Mouse (Mus musculus) limb, embryonic 14.5 days (tissue): ENCODE measurements around the gene Tcf7l2. TPM values are rescaled to one million over a fixed set of nuclear protein-coding genes. Genes with fewer than 3 reads are reported as not detected.

ENCODE experiments used
- ATAC-seq: fragments of 200-750 bp; cut with Nextera tagmentation; 2 replicates; pipeline ENCODE4 v1.8.0; 2017; ENCODE audit warnings: low read depth, moderate number of reproducible peaks, moderate TSS enrichment; ENCODE audit not compliant: low FRiP score
- DNase-seq: peaks from one replicate; pipeline ENCODE4 v3.0.0-alpha.2; 2015; ENCODE audit warnings: low spot score
- H3K27ac ChIP-seq: fragments of 300-500 bp; sonication (generic); replicated peaks from 2 replicates; pipeline ENCODE4 v1.5.1; 2014; ENCODE audit warnings: low read depth, mild to moderate bottlenecking, low read length, moderate library complexity, mixed read lengths
- H3K27me3 ChIP-seq: fragments of 300-500 bp; sonication (generic); 2 replicates; pipeline ENCODE4 v1.6.1; 2014; ENCODE audit warnings: low read length, mixed read lengths; ENCODE audit not compliant: control insufficient read depth, insufficient read depth
- H3K36me3 ChIP-seq: fragments of 300-500 bp; sonication (generic); 2 replicates; pipeline ENCODE4 v1.6.1; 2014; ENCODE audit warnings: mild to moderate bottlenecking, low read length, moderate library complexity, mixed read lengths; ENCODE audit not compliant: control insufficient read depth, insufficient read depth
- H3K4me1 ChIP-seq: fragments of 300-500 bp; sonication (generic); 2 replicates; pipeline ENCODE4 v1.6.1; 2014; ENCODE audit warnings: antibody characterized with exemption, low read length, mixed read lengths; ENCODE audit not compliant: control insufficient read depth, insufficient read depth
- H3K4me2 ChIP-seq: fragments of 300-500 bp; sonication (generic); replicated peaks from 2 replicates; pipeline ENCODE4 v1.6.1; 2014; ENCODE audit warnings: low read depth, mild to moderate bottlenecking, low read length, moderate library complexity; ENCODE audit not compliant: severe bottlenecking
- H3K4me3 ChIP-seq: fragments of 300-500 bp; sonication (generic); replicated peaks from 2 replicates; pipeline ENCODE4 v1.5.1; 2014; ENCODE audit warnings: low read length
- H3K9ac ChIP-seq: fragments of 300-500 bp; sonication (generic); 2 replicates; pipeline ENCODE4 v1.6.1; 2014; ENCODE audit warnings: mild to moderate bottlenecking, low read depth, low read length, moderate library complexity; ENCODE audit not compliant: severe bottlenecking
- H3K9me3 ChIP-seq: fragments of 300-500 bp; sonication (generic); 2 replicates; pipeline ENCODE4 v1.6.1; 2016; ENCODE audit warnings: low read length; ENCODE audit not compliant: control insufficient read depth
- POLR2A ChIP-seq: fragments of 200-500 bp; IDR thresholded peaks from 2 replicates; pipeline ENCODE4 v1.8.0; 2012; ENCODE audit warnings: inconsistent platforms, mild to moderate bottlenecking, moderate library complexity, borderline replicate concordance; ENCODE audit not compliant: insufficient read depth, insufficient read length; ENCODE audit errors: extremely low read depth
- WGBS: fragments of 180-500 bp; shearing (Covaris S2); extraction: QIAGEN DNeasy Blood & Tissue Kit; methylation state at CpG from one replicate; pipeline ENCODE4 v1.1.7; 2014; 5-methylcytosine and 5-hydroxymethylcytosine counted together
- polyA plus RNA-seq, 2 experiments: library from polyadenylated mRNA; depleted of rRNA in 1 of 2; stranded (reverse) in 1 of 2; unstranded in 1 of 2; fragments of >200 nt; fragmentation: Nextera tagmentation in 1 of 2; extraction: Ambion mirVana in 1 of 2; gene quantifications; 2 replicates each; pipeline versions ENCODE4 v1.2.1 to v1.2.3; 2012 to 2014

Tcf7l2 gene
- polyA plus RNA-seq, 2 experiments = 51.6 to 134 TPM

DNA sequence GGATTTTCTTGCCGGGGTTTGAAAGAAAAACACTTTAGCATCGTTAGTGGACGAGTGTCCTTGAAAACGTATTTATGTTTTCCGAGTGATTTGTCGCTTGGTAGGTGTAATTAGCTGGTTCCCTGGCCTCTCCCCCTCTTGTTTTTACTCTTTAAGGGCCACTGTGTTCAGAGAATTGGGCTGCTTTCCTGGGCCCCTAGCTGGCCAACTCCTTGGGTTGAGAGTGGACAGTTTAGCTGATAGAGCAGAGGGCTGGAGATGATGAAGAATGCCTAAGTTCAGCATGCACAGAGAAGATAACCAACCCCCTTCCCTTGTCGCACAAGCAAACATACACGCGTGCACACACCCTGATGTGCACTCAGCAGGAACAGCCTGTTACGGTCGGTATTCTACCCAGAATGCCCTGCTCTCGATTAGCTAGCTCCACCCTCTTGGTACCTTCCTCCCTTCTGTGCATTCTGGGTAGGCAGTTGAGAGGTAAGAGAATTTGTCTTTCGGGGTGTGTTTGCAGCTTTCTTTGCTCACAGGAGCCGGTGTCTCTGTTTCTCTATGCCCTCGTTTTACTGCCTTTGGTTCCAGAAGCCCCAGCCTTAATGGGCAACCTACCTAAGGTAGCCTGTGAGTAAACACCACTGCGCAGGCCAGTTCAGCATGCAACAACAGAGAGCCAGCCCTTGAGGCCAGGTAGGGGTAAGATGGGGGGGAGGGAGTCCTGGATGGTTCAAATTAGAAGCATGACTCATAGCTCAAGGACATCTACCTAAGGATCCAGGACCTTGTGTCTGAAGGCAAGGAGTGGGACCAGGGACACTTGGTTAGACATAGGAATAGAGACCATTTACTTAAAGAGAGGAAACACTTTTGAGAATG, 199.9 kb downstream of the Tcf7l2 start:
- Histone ChIP-seq H3K4me3 (no peak overlapping the region), H3K36me3 (no peaks in the 10 kb centered on the region), H3K9ac (no peak overlapping the region), H3K4me1 (peaks cover 18% of the 10 kb centered on the region), H3K27ac (peak overlapping the region; percentile 53), H3K4me2 (peak overlapping the region; percentile 35), H3K9me3 (0 out of 2 replicates have a peak, but pooled peaks cover 3% of the 10 kb centered on the region), H3K27me3 (no peaks in the 10 kb centered on the region)
- 36% methylated on average over 16 of the region's 16 CpGs for WGBS
- TF ChIP-seq POLR2A = no peak
- ATAC-seq (no peak; the same call in 1 of the 2 replicates), DNase-seq (no peak)

- Histone ChIP-seq H3K36me3 (no peaks in the 10 kb centered on the region), H3K4me1 (peaks cover 11% of the 10 kb centered on the region), H3K9me3 (no peaks in the 10 kb centered on the region), H3K27ac (no peak overlapping the region), H3K4me2 (no peak overlapping the region), H3K27me3 (no peaks in the 10 kb centered on the region), H3K9ac (no peak overlapping the region), H3K4me3 (no peak overlapping the region)
- ATAC-seq (no peak), DNase-seq (peak; percentile 33)
- 71% methylated on average over 5 of the region's 5 CpGs for WGBS
- no peak for TF ChIP-seq POLR2A
These were observed 209.8 kb downstream of the Tcf7l2 start for GRCm38 (mm10) chr19:55951397-55951796.

- ATAC-seq = peak; percentile 57; the same call in 1 of the 2 replicates
- Histone ChIP-seq H3K4me1 (peaks cover 11% of the 10 kb centered on the region), H3K36me3 (no peaks in the 10 kb centered on the region), H3K4me3 (no peak overlapping the region), H3K4me2 (no peak overlapping the region), H3K9me3 (no peaks in the 10 kb centered on the region), H3K27me3 (no peaks in the 10 kb centered on the region), H3K9ac (no peak overlapping the region), H3K27ac (peak overlapping the region; percentile 41)
- 33% methylated on average over 3 of the region's 3 CpGs for WGBS
- no peak for TF ChIP-seq POLR2A
- peak; percentile 61 for DNase-seq
These were observed 211.6 kb downstream of the Tcf7l2 start for GRCm38 (mm10) chr19:55953207-55953606.

DNA sequence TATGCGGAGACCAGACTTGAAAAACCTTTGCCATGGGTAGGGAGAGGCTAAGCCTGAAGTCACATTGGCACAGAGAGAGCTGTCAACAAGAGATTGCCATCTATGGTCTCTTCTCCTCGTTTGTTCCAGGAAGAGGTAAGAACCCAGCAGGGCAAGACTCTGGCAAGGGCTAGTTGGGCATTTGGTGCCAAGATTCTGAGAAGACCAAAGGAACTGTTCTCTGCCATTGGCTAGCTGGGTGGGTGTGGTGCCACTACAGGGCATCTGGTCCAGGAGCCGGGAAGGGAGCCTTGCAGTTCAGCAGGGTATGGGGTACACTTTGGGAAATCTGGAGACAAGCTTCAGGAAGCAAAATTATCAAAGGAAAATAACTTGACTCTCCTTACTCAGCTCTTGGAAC, 213.5 kb downstream of the Tcf7l2 start:
- Histone ChIP-seq H3K36me3 (no peaks in the 10 kb centered on the region), H3K4me1 (peaks cover 11% of the 10 kb centered on the region), H3K27me3 (no peaks in the 10 kb centered on the region), H3K9me3 (peaks cover 4% of the 10 kb centered on the region; the same call in 1 of the 2 replicates), H3K27ac (no peak overlapping the region), H3K9ac (no peak overlapping the region), H3K4me3 (no peak overlapping the region), H3K4me2 (no peak overlapping the region)
- DNase-seq (no peak), ATAC-seq (no peak)
- no peak for TF ChIP-seq POLR2A
- WGBS = 69% methylated on average over 3 of the region's 3 CpGs

DNA sequence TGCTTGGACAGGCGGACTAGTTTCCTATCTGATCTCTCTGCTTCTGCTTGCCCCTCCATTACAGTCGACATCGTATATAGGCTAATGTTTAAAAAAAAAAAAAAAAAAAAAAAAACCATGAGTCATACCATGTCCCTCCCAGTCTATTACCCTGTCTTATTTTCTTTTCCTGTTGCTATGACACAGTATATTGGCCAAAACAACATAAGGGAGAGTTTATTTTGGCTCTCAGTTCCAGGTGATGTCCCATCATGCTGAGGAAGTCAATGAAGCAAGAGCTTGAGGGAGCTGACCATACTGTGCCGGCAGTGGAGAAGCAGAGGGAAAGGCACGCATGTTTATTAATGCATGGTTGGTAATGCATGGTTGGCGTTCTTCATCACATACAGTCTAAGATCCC, 215.1 kb downstream of the Tcf7l2 start:
- ATAC-seq (no peak), DNase-seq (no peak)
- no peak for TF ChIP-seq POLR2A
- H3K9ac ChIP-seq = no peak overlapping the region
- no peak overlapping the region for H3K27ac ChIP-seq
- peaks cover 11% of the 10 kb centered on the region for H3K4me1 ChIP-seq
- 86% methylated on average over 6 of the region's 6 CpGs for WGBS
- H3K4me3 ChIP-seq = no peak overlapping the region
- no peaks in the 10 kb centered on the region for H3K36me3 ChIP-seq
- H3K27me3 ChIP-seq = no peaks in the 10 kb centered on the region
- no peak overlapping the region for H3K4me2 ChIP-seq
- H3K9me3 ChIP-seq = peaks cover 4% of the 10 kb centered on the region; the same call in 1 of the 2 replicates
